8 mouse cellular contexts compared by ENCODE assay signal in genomic region chr13:58112191-58112590, GRCm38 (mm10). TPM values are rescaled to one million over a fixed set of nuclear protein-coding genes. Genes with fewer than 3 reads are reported as not detected.
A peak's percentile ranks its signal among the peaks of the same experiment; 100 is the strongest.
DNase-seq lines count a peak whose midpoint lies in the region; ATAC-seq and TF ChIP-seq lines count a peak whose summit lies in the region.

No protein-coding gene starts in this region.

- H3K4me2 ChIP-seq in heart, embryonic 15.5 days: peak overlapping the region; percentile 77
- H3K4me2 ChIP-seq in embryonic facial prominence, embryonic 13.5 days: peak overlapping the region; percentile 82
- peak overlapping the region; percentile 87 for H3K4me2 ChIP-seq in hindbrain, postnatal 0 days (ENCODE audit: low read depth, low read length)
- peak overlapping the region; percentile 72 for H3K4me2 ChIP-seq in midbrain, embryonic 13.5 days (replicated peaks)

- H3K36me3 ChIP-seq in heart, embryonic 15.5 days: no peaks in the 10 kb centered on the region
- no peaks in the 10 kb centered on the region for H3K36me3 ChIP-seq in embryonic facial prominence, embryonic 13.5 days
- H3K36me3 ChIP-seq in hindbrain, postnatal 0 days (ENCODE audit: insufficient read depth, low read length): no peaks in the 10 kb centered on the region
- H3K36me3 ChIP-seq in midbrain, embryonic 13.5 days: no peaks in the 10 kb centered on the region

- DNase-seq in heart, postnatal 25 days (ENCODE audit: low spot score): no peak
- no peak for DNase-seq in hindbrain, postnatal 0 days (ENCODE audit: low spot score)
- DNase-seq in thymus, adult 18-20 months: no peak
- no peak for DNase-seq in adrenal gland, postnatal 25 days

- no peak for ATAC-seq in heart, embryonic 15.5 days (replicated peaks; ENCODE audit: insufficient number of reproducible peaks, insufficient read depth, low FRiP score, low read depth)
- ATAC-seq in embryonic facial prominence, embryonic 13.5 days (ENCODE audit: insufficient number of reproducible peaks, insufficient read depth, low FRiP score, low TSS enrichment, low read depth): no peak
- no peak for ATAC-seq in hindbrain, postnatal 0 days
- ATAC-seq in midbrain, embryonic 13.5 days: no peak
- no peak for ATAC-seq in inflammation-experienced regulatory T-cells, adult 6 months

- no peaks in the 10 kb centered on the region for H3K27me3 ChIP-seq in heart, embryonic 15.5 days
- no peaks in the 10 kb centered on the region for H3K27me3 ChIP-seq in embryonic facial prominence, embryonic 13.5 days
- H3K27me3 ChIP-seq in hindbrain, postnatal 0 days (ENCODE audit: insufficient read depth, low read length): no peaks in the 10 kb centered on the region
- H3K27me3 ChIP-seq in midbrain, embryonic 13.5 days: no peaks in the 10 kb centered on the region

- H3K4me1 ChIP-seq in heart, embryonic 15.5 days (replicated peaks): peaks cover 34% of the 10 kb centered on the region
- peaks cover 18% of the 10 kb centered on the region for H3K4me1 ChIP-seq in embryonic facial prominence, embryonic 13.5 days
- peaks cover 12% of the 10 kb centered on the region; the same call in 1 of the 2 replicates for H3K4me1 ChIP-seq in hindbrain, postnatal 0 days (ENCODE audit: insufficient read depth, low read length)
- peaks cover 28% of the 10 kb centered on the region for H3K4me1 ChIP-seq in midbrain, embryonic 13.5 days (replicated peaks)

- H3K9ac ChIP-seq in heart, embryonic 15.5 days: peak overlapping the region; percentile 57; the same call in 1 of the 2 replicates
- H3K9ac ChIP-seq in embryonic facial prominence, embryonic 13.5 days: peak overlapping the region; percentile 76
- H3K9ac ChIP-seq in hindbrain, postnatal 0 days (replicated peaks; ENCODE audit: low read length): peak overlapping the region; percentile 57
- peak overlapping the region; percentile 78 for H3K9ac ChIP-seq in midbrain, embryonic 13.5 days (replicated peaks)

- intact Hi-C loops in heart, postnatal 25 days (cut with DNase I): no loop called here

- TF ChIP-seq CTCF in hindbrain, postnatal 0 days (IDR thresholded peaks at IDR 0.05; ENCODE audit: low read depth): no peak

- no peaks in the 10 kb centered on the region for H3K9me3 ChIP-seq in heart, embryonic 15.5 days (replicated peaks)
- no peaks in the 10 kb centered on the region for H3K9me3 ChIP-seq in embryonic facial prominence, embryonic 13.5 days
- no peaks in the 10 kb centered on the region for H3K9me3 ChIP-seq in hindbrain, postnatal 0 days (ENCODE audit: low read length)
- no peaks in the 10 kb centered on the region for H3K9me3 ChIP-seq in midbrain, embryonic 13.5 days

- H3K4me3 ChIP-seq in heart, embryonic 15.5 days: peak overlapping the region; percentile 63
- H3K4me3 ChIP-seq in embryonic facial prominence, embryonic 13.5 days: peak overlapping the region; percentile 58
- peak overlapping the region; percentile 52 for H3K4me3 ChIP-seq in hindbrain, postnatal 0 days (ENCODE audit: low read length)
- peak overlapping the region; percentile 58 for H3K4me3 ChIP-seq in midbrain, embryonic 13.5 days (replicated peaks)

- H3K27ac ChIP-seq in heart, embryonic 15.5 days: no peak overlapping the region
- no peak overlapping the region for H3K27ac ChIP-seq in embryonic facial prominence, embryonic 13.5 days
- no peak overlapping the region; the same call in 1 of the 2 replicates for H3K27ac ChIP-seq in hindbrain, postnatal 0 days
- H3K27ac ChIP-seq in midbrain, embryonic 13.5 days: peak overlapping the region; percentile 95; the same call in 1 of the 2 replicates

- 58% methylated on average over 10 of the region's 10 CpGs for WGBS in heart, embryonic 15.5 days
- 57% methylated on average over 10 of the region's 10 CpGs for whole genome bisulfite sequencing in embryonic facial prominence, embryonic 13.5 days
- 52% methylated on average over 10 of the region's 10 CpGs for WGBS in hindbrain, postnatal 0 days
- WGBS in midbrain, embryonic 13.5 days: 77% methylated on average over 10 of the region's 10 CpGs

RNA-seq across cellular contexts. Expression of gene Klhl3, which starts 1.2 kb away (rescaled TPM):
- 7.1 and 7.2 TPM in 2 replicates for polyA plus RNA-seq in heart, embryonic 15.5 days (2015; fragmentation: Nextera tagmentation; extraction: Ambion mirVana)
- 1 to 10 TPM; 2.6 TPM for total RNA-seq in heart, postnatal 25 days (2021)
- polyA plus RNA-seq in embryonic facial prominence, embryonic 13.5 days (2015; fragmentation: Nextera tagmentation; extraction: Ambion mirVana): 2.5 and 3.5 TPM in 2 replicates
- 9.9 and 10.2 TPM in 2 replicates for total RNA-seq in hindbrain, postnatal 0 days (2014; rRNA removed)
- polyA plus RNA-seq in hindbrain, postnatal 0 days (2015; fragmentation: Nextera tagmentation; extraction: Ambion mirVana): 10.6 and 11.1 TPM in 2 replicates
- polyA plus RNA-seq in midbrain, embryonic 13.5 days (2015; fragmentation: Nextera tagmentation; extraction: Ambion mirVana): 8.9 and 9.6 TPM in 2 replicates
- 1.5 and 3.2 TPM in 2 replicates for total RNA-seq in adrenal gland, postnatal 25 days (2021)
- 10 to 100 TPM in 2 of 3 experiments, 1 to 10 TPM in 1; 4.3 to 14.9 (median 14.6) TPM for polyA plus RNA-seq in inflammation-experienced regulatory T-cells, adult 6 months (2017; shearing (Covaris generic))

RNA-seq across cellular contexts. Expression of gene Hnrnpa0, which starts 16.2 kb away (rescaled TPM):
- polyA plus RNA-seq in heart, embryonic 15.5 days (2015; fragmentation: Nextera tagmentation; extraction: Ambion mirVana): 15.9 and 21.0 TPM in 2 replicates
- total RNA-seq in heart, postnatal 25 days (2021): 10 to 100 TPM; 64.3 to 70.2 TPM
- polyA plus RNA-seq in embryonic facial prominence, embryonic 13.5 days (2015; fragmentation: Nextera tagmentation; extraction: Ambion mirVana): 58.5 and 64.2 TPM in 2 replicates
- 178 and 184 TPM in 2 replicates for total RNA-seq in hindbrain, postnatal 0 days (2014; rRNA removed)
- 56.8 and 64.4 TPM in 2 replicates for polyA plus RNA-seq in hindbrain, postnatal 0 days (2015; fragmentation: Nextera tagmentation; extraction: Ambion mirVana)
- 65.8 and 76.4 TPM in 2 replicates for polyA plus RNA-seq in midbrain, embryonic 13.5 days (2015; fragmentation: Nextera tagmentation; extraction: Ambion mirVana)
- total RNA-seq in adrenal gland, postnatal 25 days (2021): 115 and 127 TPM in 2 replicates
- 10 to 100 TPM; 20.9 to 25.6 (median 24.0) TPM for polyA plus RNA-seq in inflammation-experienced regulatory T-cells, adult 6 months (2017; shearing (Covaris generic))

RNA-seq across cellular contexts. Expression of gene Idnk, which starts 45.3 kb away (rescaled TPM):
- 29.5 and 30.3 TPM in 2 replicates for polyA plus RNA-seq in heart, embryonic 15.5 days (2015; fragmentation: Nextera tagmentation; extraction: Ambion mirVana)
- 10 to 100 TPM; 23.2 to 24.3 TPM for total RNA-seq in heart, postnatal 25 days (2021)
- 43.8 and 46.3 TPM in 2 replicates for polyA plus RNA-seq in embryonic facial prominence, embryonic 13.5 days (2015; fragmentation: Nextera tagmentation; extraction: Ambion mirVana)
- 20.2 and 20.6 TPM in 2 replicates for total RNA-seq in hindbrain, postnatal 0 days (2014; rRNA removed)
- polyA plus RNA-seq in hindbrain, postnatal 0 days (2015; fragmentation: Nextera tagmentation; extraction: Ambion mirVana): 52.5 and 55.3 TPM in 2 replicates
- 70.3 and 77.4 TPM in 2 replicates for polyA plus RNA-seq in midbrain, embryonic 13.5 days (2015; fragmentation: Nextera tagmentation; extraction: Ambion mirVana)
- total RNA-seq in adrenal gland, postnatal 25 days (2021): 45.4 and 55.2 TPM in 2 replicates
- polyA plus RNA-seq in inflammation-experienced regulatory T-cells, adult 6 months (2017; shearing (Covaris generic)): 100 to 1,000 TPM; 204 to 343 (median 284) TPM
